Mouse (Mus musculus): Measurements from ENCODE around the gene Tsen54.

- TF ChIP-seq POLR2A (IDR thresholded peaks at IDR 0.05; ENCODE audit: borderline replicate concordance, extremely low read depth, low read depth, low read length) (no peak), CTCF (IDR thresholded peaks at IDR 0.05; ENCODE audit: insufficient read depth, low read length) (no peak)
These were observed 40.1 kb downstream of the Tsen54 start for GRCm38 (mm10) chr11:115854674-115855073.

All from lung, adult 2 months (tissue).